Mouse (Mus musculus): Measurements from ENCODE around the gene Slc24a2. TPM values are rescaled to one million over a fixed set of nuclear protein-coding genes. Genes with fewer than 3 reads are reported as not detected.

The Slc24a2 gene
- polyA plus RNA-seq, 1 experiment from 2014 or later, result 0.99 TPM

- no peak for ATAC-seq (ENCODE audit: low FRiP score, low read depth)
- no peaks in the 10 kb centered on the region for H3K9me3 ChIP-seq
- H3K4me2 ChIP-seq (replicated peaks), result no peak overlapping the region
- H3K4me3 ChIP-seq, result no peak overlapping the region
- H3K27ac ChIP-seq, result no peak overlapping the region
- H3K4me1 ChIP-seq, result no peaks in the 10 kb centered on the region
- no peaks in the 10 kb centered on the region for H3K36me3 ChIP-seq
- no peaks in the 10 kb centered on the region for H3K27me3 ChIP-seq (replicated peaks)
- WGBS, result 87% methylated on average over 8 of the region's 8 CpGs
- H3K9ac ChIP-seq, result no peak overlapping the region
Observed at GRCm38 (mm10) chr4:87109331-87110059, 120.8 kb downstream of the Slc24a2 start.

GRCm38 (mm10) chr4:87100936-87101335 is 129.3 kb downstream of the Slc24a2 start:
- Histone ChIP-seq H3K4me3 (no peak overlapping the region), H3K4me1 (no peaks in the 10 kb centered on the region), H3K4me2 (replicated peaks) (no peak overlapping the region), H3K36me3 (no peaks in the 10 kb centered on the region), H3K27ac (no peak overlapping the region), H3K9ac (no peak overlapping the region), H3K9me3 (no peaks in the 10 kb centered on the region), H3K27me3 (replicated peaks) (no peaks in the 10 kb centered on the region)
- ATAC-seq (ENCODE audit: low FRiP score, low read depth), result no peak
- 73% methylated on average over 5 of the region's 5 CpGs for WGBS

DNA sequence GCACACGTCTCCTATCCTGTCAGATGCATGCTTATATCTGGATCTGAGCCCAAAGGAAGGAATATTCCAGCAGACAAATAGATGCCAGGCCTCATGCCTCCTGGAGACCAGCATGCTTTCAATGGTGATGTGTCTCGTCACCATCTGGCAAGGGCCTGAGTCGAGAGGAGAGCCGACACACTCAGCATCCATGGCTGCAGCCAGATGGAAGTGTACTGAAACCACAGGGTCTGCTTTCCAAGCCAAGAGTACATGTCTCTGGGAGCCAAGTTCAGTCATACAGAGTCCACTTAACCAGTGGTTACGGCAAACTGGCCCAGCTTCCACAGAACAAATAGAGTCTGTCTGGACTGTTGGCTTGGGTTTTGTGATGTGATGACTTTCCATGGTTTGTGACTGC is 134.1 kb downstream of the Slc24a2 start:
- Histone ChIP-seq H3K36me3 (no peaks in the 10 kb centered on the region), H3K27me3 (replicated peaks) (no peaks in the 10 kb centered on the region), H3K27ac (no peak overlapping the region), H3K4me3 (no peak overlapping the region), H3K4me1 (no peaks in the 10 kb centered on the region), H3K4me2 (replicated peaks) (no peak overlapping the region), H3K9ac (no peak overlapping the region), H3K9me3 (no peaks in the 10 kb centered on the region)
- 93% methylated on average over 5 of the region's 5 CpGs for WGBS
- ATAC-seq (ENCODE audit: low FRiP score, low read depth), result no peak

DNA sequence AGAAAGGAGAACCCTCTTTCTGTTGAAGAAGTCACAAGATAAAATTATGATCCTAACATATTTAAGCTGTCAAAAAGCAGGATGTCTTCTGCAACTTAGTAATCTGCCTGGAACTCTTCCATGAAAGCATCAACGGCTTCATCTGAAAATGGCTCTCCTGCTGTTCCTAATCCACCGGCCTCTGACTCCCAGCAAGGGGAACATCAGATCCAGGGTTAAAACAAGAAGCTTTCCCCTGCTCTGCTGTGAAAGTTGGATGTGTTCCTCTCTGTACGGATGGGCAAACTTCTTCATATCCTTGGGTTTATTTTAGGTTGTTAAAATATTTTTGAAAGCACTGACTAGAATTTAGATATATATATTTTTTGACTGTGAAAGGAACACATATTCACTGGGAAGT is 136.7 kb downstream of the Slc24a2 start:
- 89% methylated on average over 3 of the region's 3 CpGs for WGBS
- no peak overlapping the region for H3K4me3 ChIP-seq

GRCm38 (mm10) chr4:87090841-87091240 is 139.4 kb downstream of the Slc24a2 start:
- no peak overlapping the region for H3K4me3 ChIP-seq
- no peak for ATAC-seq (ENCODE audit: low FRiP score, low read depth)
- no peaks in the 10 kb centered on the region for H3K9me3 ChIP-seq
- no peaks in the 10 kb centered on the region for H3K36me3 ChIP-seq
- H3K4me2 ChIP-seq (replicated peaks), result no peak overlapping the region
- H3K9ac ChIP-seq, result no peak overlapping the region
- no peaks in the 10 kb centered on the region for H3K4me1 ChIP-seq
- H3K27ac ChIP-seq, result no peak overlapping the region
- no peaks in the 10 kb centered on the region for H3K27me3 ChIP-seq (replicated peaks)

More for the DNA sequence above, 136.7 kb downstream of the Slc24a2 start:
- no peaks in the 10 kb centered on the region for H3K4me1 ChIP-seq
- ATAC-seq (ENCODE audit: low FRiP score, low read depth), result no peak
- no peak overlapping the region for H3K4me2 ChIP-seq (replicated peaks)
- H3K9ac ChIP-seq, result no peak overlapping the region
- H3K27ac ChIP-seq, result no peak overlapping the region
- no peaks in the 10 kb centered on the region for H3K9me3 ChIP-seq
- no peaks in the 10 kb centered on the region for H3K36me3 ChIP-seq
- no peaks in the 10 kb centered on the region for H3K27me3 ChIP-seq (replicated peaks)

GRCm38 (mm10) chr4:87088713-87089112 is 141.6 kb downstream of the Slc24a2 start:
- Histone ChIP-seq H3K4me1 (no peaks in the 10 kb centered on the region), H3K4me3 (no peak overlapping the region), H3K9ac (no peak overlapping the region), H3K9me3 (no peaks in the 10 kb centered on the region), H3K27ac (no peak overlapping the region), H3K4me2 (replicated peaks) (no peak overlapping the region), H3K27me3 (replicated peaks) (no peaks in the 10 kb centered on the region), H3K36me3 (no peaks in the 10 kb centered on the region)
- no peak for ATAC-seq (ENCODE audit: low FRiP score, low read depth)
- WGBS, result 77% methylated on average over 6 of the region's 6 CpGs

GRCm38 (mm10) chr4:87087597-87087996 is 142.7 kb downstream of the Slc24a2 start:
- no peak for ATAC-seq (ENCODE audit: low FRiP score, low read depth)
- Histone ChIP-seq H3K4me1 (no peaks in the 10 kb centered on the region), H3K27ac (no peak overlapping the region), H3K9ac (no peak overlapping the region), H3K9me3 (no peaks in the 10 kb centered on the region), H3K4me2 (replicated peaks) (no peak overlapping the region), H3K27me3 (replicated peaks) (no peaks in the 10 kb centered on the region), H3K36me3 (no peaks in the 10 kb centered on the region), H3K4me3 (no peak overlapping the region)
- 95% methylated on average over 5 of the region's 5 CpGs for WGBS

DNA sequence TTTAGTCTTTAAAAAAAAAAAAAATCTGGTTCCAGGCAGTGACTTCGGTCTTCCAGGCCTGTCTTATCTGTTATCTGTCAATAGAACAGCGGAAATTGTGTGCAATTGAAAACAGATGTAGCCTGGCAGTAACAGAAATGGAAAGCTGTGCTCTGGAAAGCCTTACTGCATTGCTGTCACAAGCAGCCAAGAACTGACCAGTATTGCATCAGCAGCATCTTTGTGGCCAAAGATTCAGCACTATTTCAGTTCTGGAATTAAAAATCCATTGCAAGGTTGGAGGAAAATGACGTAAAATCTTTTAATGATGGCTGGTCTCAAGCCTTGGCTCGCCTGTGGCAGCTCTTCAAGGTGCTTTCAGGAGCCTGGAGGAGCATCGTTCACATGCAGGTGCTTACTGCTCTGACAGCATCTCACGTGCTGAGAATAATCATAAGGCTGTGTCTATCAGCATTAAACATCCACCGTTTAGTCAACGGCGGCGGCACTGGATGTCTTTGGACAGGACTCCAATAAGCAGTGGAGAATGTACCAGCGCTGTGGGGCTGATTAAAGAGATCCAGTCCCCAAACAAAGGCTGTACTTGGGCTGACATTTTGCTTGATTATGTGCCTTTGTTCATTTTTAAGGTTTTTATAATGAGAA is 143.2 kb downstream of the Slc24a2 start:
- no peak overlapping the region for H3K4me3 ChIP-seq
- 86% methylated on average over 11 of the region's 11 CpGs for WGBS
- no peak for ATAC-seq (ENCODE audit: low FRiP score, low read depth)
- H3K4me2 ChIP-seq (replicated peaks), result no peak overlapping the region
- H3K36me3 ChIP-seq, result no peaks in the 10 kb centered on the region
- no peak overlapping the region for H3K9ac ChIP-seq
- no peaks in the 10 kb centered on the region for H3K4me1 ChIP-seq
- no peak overlapping the region for H3K27ac ChIP-seq
- H3K9me3 ChIP-seq, result no peaks in the 10 kb centered on the region
- no peaks in the 10 kb centered on the region for H3K27me3 ChIP-seq (replicated peaks)

GRCm38 (mm10) chr4:87081321-87081720 is 149.0 kb downstream of the Slc24a2 start:
- H3K27ac ChIP-seq, result no peak overlapping the region
- no peak overlapping the region for H3K9ac ChIP-seq
- H3K4me3 ChIP-seq, result no peak overlapping the region
- no peaks in the 10 kb centered on the region for H3K4me1 ChIP-seq
- H3K4me2 ChIP-seq (replicated peaks), result no peak overlapping the region
- no peaks in the 10 kb centered on the region for H3K27me3 ChIP-seq (replicated peaks)
- WGBS, result 90% methylated on average over 6 of the region's 6 CpGs
- H3K9me3 ChIP-seq, result no peaks in the 10 kb centered on the region
- no peaks in the 10 kb centered on the region for H3K36me3 ChIP-seq
- ATAC-seq (ENCODE audit: low FRiP score, low read depth), result no peak

GRCm38 (mm10) chr4:87079305-87079704 is 151.0 kb downstream of the Slc24a2 start:
- 87% methylated on average over 4 of the region's 4 CpGs for WGBS
- H3K4me1 ChIP-seq, result no peaks in the 10 kb centered on the region
- H3K36me3 ChIP-seq, result no peaks in the 10 kb centered on the region
- ATAC-seq (ENCODE audit: low FRiP score, low read depth), result no peak
- no peak overlapping the region for H3K4me3 ChIP-seq
- H3K9me3 ChIP-seq, result no peaks in the 10 kb centered on the region
- no peak overlapping the region for H3K27ac ChIP-seq
- no peak overlapping the region for H3K9ac ChIP-seq
- H3K4me2 ChIP-seq (replicated peaks), result no peak overlapping the region
- H3K27me3 ChIP-seq (replicated peaks), result no peaks in the 10 kb centered on the region

DNA sequence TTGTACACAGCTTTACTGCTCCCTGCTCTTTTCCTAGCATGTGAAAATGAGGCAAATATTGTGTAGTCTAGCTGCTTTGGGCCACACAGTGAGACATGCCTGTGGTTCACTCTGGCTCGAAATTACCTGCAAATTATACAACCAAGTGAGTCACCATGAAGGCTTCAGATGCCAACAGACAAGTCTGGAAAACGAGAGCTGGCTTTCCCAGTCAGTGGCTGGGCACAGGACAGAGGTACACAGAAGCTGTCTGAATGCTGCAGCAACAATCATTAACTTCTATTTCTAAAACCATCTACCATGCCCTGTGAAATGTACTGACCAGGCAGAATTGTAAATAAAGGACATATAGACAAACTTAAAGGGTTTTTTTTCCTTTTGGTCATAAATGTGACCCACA is 151.6 kb downstream of the Slc24a2 start:
- 61% methylated on average over 2 of the region's 2 CpGs for WGBS
- ATAC-seq (ENCODE audit: low FRiP score, low read depth), result no peak
- no peaks in the 10 kb centered on the region for H3K4me1 ChIP-seq
- H3K36me3 ChIP-seq, result no peaks in the 10 kb centered on the region
- no peak overlapping the region for H3K4me2 ChIP-seq (replicated peaks)
- no peaks in the 10 kb centered on the region for H3K9me3 ChIP-seq
- H3K27ac ChIP-seq, result no peak overlapping the region
- H3K4me3 ChIP-seq, result no peak overlapping the region
- H3K9ac ChIP-seq, result no peak overlapping the region
- no peaks in the 10 kb centered on the region for H3K27me3 ChIP-seq (replicated peaks)

DNA sequence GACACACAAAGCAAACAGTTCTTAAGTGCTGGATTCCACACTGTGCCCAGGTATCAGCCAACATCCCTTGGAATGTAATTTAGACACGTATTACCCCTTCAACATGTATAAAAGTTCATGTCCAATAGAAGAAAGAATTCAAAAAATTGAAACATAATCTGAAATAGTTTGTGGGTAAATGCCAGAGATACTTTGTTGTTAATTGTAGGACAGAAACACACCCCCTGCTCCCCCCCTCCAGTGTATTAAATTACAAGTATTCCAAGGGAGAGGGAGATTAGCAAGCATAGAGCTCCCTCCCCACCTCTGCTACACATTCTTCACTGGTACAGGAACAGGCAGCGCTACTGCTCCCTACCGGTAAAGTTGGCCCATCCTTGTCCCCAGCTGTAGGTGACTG is 154.5 kb downstream of the Slc24a2 start:
- no peak overlapping the region for H3K9ac ChIP-seq
- no peak overlapping the region for H3K4me3 ChIP-seq
- no peaks in the 10 kb centered on the region for H3K36me3 ChIP-seq
- no peaks in the 10 kb centered on the region for H3K9me3 ChIP-seq
- H3K27me3 ChIP-seq (replicated peaks), result no peaks in the 10 kb centered on the region
- H3K4me1 ChIP-seq, result no peaks in the 10 kb centered on the region
- H3K4me2 ChIP-seq (replicated peaks), result no peak overlapping the region
- ATAC-seq (ENCODE audit: low FRiP score, low read depth), result no peak
- H3K27ac ChIP-seq, result no peak overlapping the region
- 65% methylated on average over 3 of the region's 3 CpGs for WGBS

- Histone ChIP-seq H3K36me3 (no peaks in the 10 kb centered on the region), H3K4me3 (no peak overlapping the region), H3K9me3 (no peaks in the 10 kb centered on the region), H3K9ac (no peak overlapping the region), H3K27me3 (replicated peaks) (no peaks in the 10 kb centered on the region), H3K4me2 (replicated peaks) (no peak overlapping the region), H3K4me1 (no peaks in the 10 kb centered on the region), H3K27ac (no peak overlapping the region)
- ATAC-seq (ENCODE audit: low FRiP score, low read depth), result no peak
- WGBS, result 59% methylated on average over 3 of the region's 3 CpGs
Observed at GRCm38 (mm10) chr4:87068121-87068520, 162.2 kb downstream of the Slc24a2 start.
